Mouse (Mus musculus) ES-E14 (cell line): ENCODE results near the gene Slc6a14.

ENCODE experiments used
- CHD2 ChIP-seq: IDR thresholded peaks from 2 replicates; pipeline ENCODE4 v1.6.1; 2014; ENCODE audit warnings: mild to moderate bottlenecking, low read depth, low read length, inconsistent platforms
- HCFC1 ChIP-seq: IDR thresholded peaks from 2 replicates; pipeline ENCODE4 v1.6.1; 2012; ENCODE audit warnings: low read length, inconsistent platforms, borderline replicate concordance; ENCODE audit not compliant: insufficient read depth
- ZC3H11A ChIP-seq: IDR thresholded peaks from 2 replicates; pipeline ENCODE4 v1.6.1; 2012; ENCODE audit warnings: low read depth, mild to moderate bottlenecking, inconsistent platforms, low read length, borderline replicate concordance
- ZNF384 ChIP-seq: IDR thresholded peaks from 2 replicates; pipeline ENCODE4 v1.6.1; 2012; ENCODE audit warnings: low read depth, low read length, inconsistent platforms

DNA sequence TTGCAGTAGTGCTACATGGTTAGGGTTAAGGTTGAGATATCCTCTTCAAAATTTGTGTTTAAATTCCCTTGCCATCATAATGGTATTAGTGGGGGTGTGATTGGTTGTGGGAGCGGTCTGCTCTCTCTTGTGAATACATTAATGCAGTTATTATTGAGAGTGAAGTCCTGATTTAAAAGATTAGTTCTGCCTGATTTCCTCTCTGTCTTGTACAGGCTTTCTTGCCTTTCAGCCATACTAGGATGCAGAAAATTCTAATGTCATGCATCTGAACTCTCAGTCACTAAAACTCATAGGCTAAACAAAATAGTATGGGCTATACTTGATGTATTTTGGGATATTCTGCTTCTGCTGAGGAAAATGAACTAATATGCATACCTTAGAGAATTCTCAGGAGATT is 10.2 kb upstream of the Slc6a14 start:
- no peak for TF ChIP-seq CHD2
- TF ChIP-seq ZC3H11A, result no peak
- no peak for TF ChIP-seq HCFC1
- no peak for TF ChIP-seq ZNF384
